Mouse (Mus musculus) mature B cell (primary cell): ENCODE measurements around the gene Sh3rf3.

Source experiments
- in situ Hi-C: fragments of 300-500 bp; cut with MboI; formaldehyde crosslinking; loops from 2 replicates; pipeline ENCODE4 v1.14.3; 2019

The Sh3rf3 gene

GRCm38 (mm10) chr10:59166104-59166944, 353.2 kb downstream of the Sh3rf3 start:
- in situ Hi-C loops = no loop called here

DNA sequence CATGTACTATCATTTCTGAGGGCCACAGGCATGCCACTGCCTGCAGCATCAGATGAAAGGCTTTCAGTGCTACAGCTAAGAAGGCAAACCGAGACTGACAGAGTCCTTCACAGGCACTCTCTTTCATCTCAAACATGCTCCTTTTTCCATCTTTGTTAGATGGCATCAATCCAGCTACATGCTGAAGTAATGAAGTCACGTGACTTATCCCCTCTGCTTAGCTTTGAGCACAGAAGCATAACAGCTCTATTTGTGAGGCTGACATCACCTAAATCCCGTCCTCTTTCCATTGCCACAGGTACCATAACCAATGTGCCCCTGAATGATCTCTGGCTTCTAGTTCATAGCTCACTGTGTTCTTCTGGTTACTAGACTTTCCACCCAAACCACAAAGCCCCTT, 357.9 kb downstream of the Sh3rf3 start:
- in situ Hi-C loops = no loop called here

DNA sequence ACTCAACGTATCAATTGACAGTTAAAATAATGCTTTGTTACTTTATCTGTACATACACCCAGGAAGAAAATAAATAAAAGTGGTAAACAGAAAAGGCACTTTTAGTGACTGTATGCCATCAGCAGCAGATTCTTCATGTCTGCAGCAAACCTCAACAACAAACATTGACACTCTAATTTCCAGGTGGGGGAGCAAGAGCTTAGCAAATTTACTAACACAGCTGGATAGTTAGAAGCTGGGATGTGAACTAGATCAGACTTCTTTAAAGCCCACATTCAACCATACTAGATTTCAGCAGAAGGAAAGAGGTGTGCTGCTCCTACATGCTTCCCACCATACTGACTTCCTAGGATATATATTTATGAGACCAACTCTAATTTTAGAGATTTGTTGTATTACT, 359.4 kb downstream of the Sh3rf3 start:
- in situ Hi-C loops = no loop called here

- in situ Hi-C loops = no loop called here
These were observed 366.5 kb downstream of the Sh3rf3 start for GRCm38 (mm10) chr10:59179620-59180019.

DNA sequence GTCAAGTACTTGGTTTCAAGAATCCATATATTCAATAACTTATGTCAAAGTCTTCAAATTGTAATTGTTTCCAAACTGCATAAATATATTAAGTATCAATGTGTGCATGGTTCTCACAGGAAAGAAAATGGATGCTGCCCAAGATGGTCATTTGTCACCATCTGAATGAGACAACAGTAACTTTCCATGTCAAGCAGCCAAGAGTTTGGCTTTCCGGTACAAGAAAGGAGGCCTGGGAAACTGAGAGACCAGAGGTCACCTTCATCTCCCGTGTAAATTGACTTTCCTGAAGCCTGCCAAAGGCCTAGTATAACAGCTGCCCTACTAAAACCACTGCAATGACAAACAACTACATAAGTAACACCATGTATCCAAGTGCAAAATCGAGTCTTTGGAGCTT, 369.1 kb downstream of the Sh3rf3 start:
- in situ Hi-C loops = no loop called here
